Mouse (Mus musculus): ENCODE results near the gene Tax1bp3.

The Tax1bp3 gene

GRCm38 (mm10) chr11:73176608-73177508 is at the start of gene Tax1bp3, which contains the start of gene Emc6:
Gene Tax1bp3, plus strand, starts transcription at chr11:73177083.
Gene Emc6, minus strand, starts transcription at chr11:73177037.
- peak; percentile 92 to 94 for DNase-seq (ENCODE audit: low spot score in 2 of 2)

GRCm38 (mm10) chr11:73131020-73131419 is 45.9 kb upstream of the Tax1bp3 start:
- no peak for DNase-seq (ENCODE audit: low spot score in 2 of 2)

GRCm38 (mm10) chr11:73132999-73133398 is 43.9 kb upstream of the Tax1bp3 start:
- no peak for DNase-seq (ENCODE audit: low spot score in 2 of 2)

- no peak for DNase-seq (ENCODE audit: low spot score in 2 of 2)
These were observed 42.7 kb upstream of the Tax1bp3 start for GRCm38 (mm10) chr11:73134222-73134621.

- no peak for DNase-seq (ENCODE audit: low spot score in 2 of 2)
These were observed 40.3 kb upstream of the Tax1bp3 start for GRCm38 (mm10) chr11:73136587-73136986.

- DNase-seq (ENCODE audit: low spot score in 2 of 2), result no peak
These were observed 39.8 kb upstream of the Tax1bp3 start for GRCm38 (mm10) chr11:73137116-73137515.

- DNase-seq (ENCODE audit: low spot score in 2 of 2), result peak; percentile 85 to 94
These were observed 39.0 kb upstream of the Tax1bp3 start, which contains the start of gene Haspin for GRCm38 (mm10) chr11:73137591-73138501. Gene Haspin, minus strand, starts transcription at chr11:73138294.

GRCm38 (mm10) chr11:73144261-73144681 is 32.6 kb upstream of the Tax1bp3 start:
- no peak for DNase-seq (ENCODE audit: low spot score in 2 of 2)

- DNase-seq (ENCODE audit: low spot score in 2 of 2), result no peak
These were observed 30.6 kb upstream of the Tax1bp3 start for GRCm38 (mm10) chr11:73146026-73146974.

GRCm38 (mm10) chr11:73146975-73147365 is 29.9 kb upstream of the Tax1bp3 start:
- DNase-seq (ENCODE audit: low spot score in 2 of 2), result no peak

GRCm38 (mm10) chr11:73148209-73148608 is 28.7 kb upstream of the Tax1bp3 start:
- DNase-seq (ENCODE audit: low spot score in 2 of 2), result no peak

- no peak for DNase-seq (ENCODE audit: low spot score in 2 of 2)
These were observed 21.8 kb upstream of the Tax1bp3 start for GRCm38 (mm10) chr11:73155071-73155470.

GRCm38 (mm10) chr11:73159957-73160810 is 16.7 kb upstream of the Tax1bp3 start, which contains the start of gene P2rx5:
Gene P2rx5, plus strand, starts transcription at chr11:73160421.
- peak in 1 of 2 experiments; percentile 23 for DNase-seq (ENCODE audit: low spot score in 2 of 2)

- DNase-seq (ENCODE audit: low spot score in 2 of 2), result no peak
These were observed 16.1 kb upstream of the Tax1bp3 start for GRCm38 (mm10) chr11:73160811-73161200.

- DNase-seq (ENCODE audit: low spot score in 2 of 2), result no peak
These were observed 15.3 kb upstream of the Tax1bp3 start for GRCm38 (mm10) chr11:73161616-73162015.

- no peak for DNase-seq (ENCODE audit: low spot score in 2 of 2)
These were observed 14.6 kb upstream of the Tax1bp3 start for GRCm38 (mm10) chr11:73162284-73162683.

- no peak for DNase-seq (ENCODE audit: low spot score in 2 of 2)
These were observed 8.8 kb upstream of the Tax1bp3 start for GRCm38 (mm10) chr11:73168071-73168470.

GRCm38 (mm10) chr11:73168576-73168975 is 8.3 kb upstream of the Tax1bp3 start:
- DNase-seq (ENCODE audit: low spot score in 2 of 2), result no peak

- DNase-seq (ENCODE audit: low spot score in 2 of 2), result peak in 1 of 2 experiments; percentile 60
These were observed 7.7 kb upstream of the Tax1bp3 start for GRCm38 (mm10) chr11:73169231-73169630.

GRCm38 (mm10) chr11:73172186-73172585 is 4.7 kb upstream of the Tax1bp3 start:
- no peak for DNase-seq (ENCODE audit: low spot score in 2 of 2)
